Comparison of ENCODE assay signal across 21 mouse cellular contexts in genomic region chr12:88993788-88994187, GRCm38 (mm10).
DNase-seq lines count a peak whose midpoint lies in the region; ATAC-seq lines count a peak whose summit lies in the region.
"Had no signal": no experiment of that assay in that cellular context is flagged by ENCODE, and none has a peak within 500 bp of the region (broad histone marks: within the 10 kb centered on the region; RNA-seq: fewer than 3 reads in every experiment).

No protein-coding gene starts in this region.

- peak; percentile 75 for ATAC-seq in frontal cortex, adult (ENCODE audit: low TSS enrichment)
- ATAC-seq: activated CD4-positive, CD25-positive, alpha-beta regulatory T cell, adult 4 months; CD4-positive, CD25-positive, alpha-beta regulatory T cell, adult 4 months; forebrain, embryonic 14.5 days; forebrain, embryonic 16.5 days; Patski had no signal

- no peak for DNase-seq in frontal cortex, postnatal 25 days (ENCODE audit: low spot score in 2 of 2)
- DNase-seq in right cerebral cortex, adult 18-20 months = peak; percentile 21
- DNase-seq in right cerebral cortex, postnatal 14 days = no peak
- no peak for DNase-seq in testis, postnatal 14 days (ENCODE audit: low spot score)
- DNase-seq: adrenal gland, adult 8-10 months; adrenal gland, postnatal 14 days; adrenal gland, postnatal 36 days; B cell, adult 2 months; cerebellum, adult 11 months; cerebellum, adult 18-20 months; cerebellum, adult 8-10 months; cerebellum, adult 9-11 months; cerebellum, postnatal 14 days; cerebellum, postnatal 36 days; embryo, embryonic 11 days had no signal
